Mouse (Mus musculus) adrenal gland, postnatal 25 days (tissue): Measurements from ENCODE around the gene 9130019O22Rik. TPM values are rescaled to one million over a fixed set of nuclear protein-coding genes. Genes with fewer than 3 reads are reported as not detected.
"Not testable (repeated sequence)": the region's sequence is repeated elsewhere in the genome, so short reads cannot be mapped to it uniquely, and the experiment has no call there.

Experiments
- DNase-seq: peaks from one replicate; pipeline ENCODE4 v3.0.0; 2021; ENCODE audit warnings: mixed read lengths
- long read RNA-seq: library from polyadenylated mRNA; stranded (forward); transcript quantifications from one replicate; pipeline ENCODE4 v2.0.0, GENCODE M21; 2021
- total RNA-seq: library from RNA; stranded (reverse); gene quantifications from 2 replicates; pipeline ENCODE4 v1.2.3, GENCODE M21; 2021

The 9130019O22Rik gene
- 5.3 and 5.9 TPM in 2 replicates for total RNA-seq
- long read RNA-seq, partial matches to known transcripts = 0 of 6 reads
- long read RNA-seq, other reads (novel, unspliced or antisense) = 5 of 6 reads

DNA sequence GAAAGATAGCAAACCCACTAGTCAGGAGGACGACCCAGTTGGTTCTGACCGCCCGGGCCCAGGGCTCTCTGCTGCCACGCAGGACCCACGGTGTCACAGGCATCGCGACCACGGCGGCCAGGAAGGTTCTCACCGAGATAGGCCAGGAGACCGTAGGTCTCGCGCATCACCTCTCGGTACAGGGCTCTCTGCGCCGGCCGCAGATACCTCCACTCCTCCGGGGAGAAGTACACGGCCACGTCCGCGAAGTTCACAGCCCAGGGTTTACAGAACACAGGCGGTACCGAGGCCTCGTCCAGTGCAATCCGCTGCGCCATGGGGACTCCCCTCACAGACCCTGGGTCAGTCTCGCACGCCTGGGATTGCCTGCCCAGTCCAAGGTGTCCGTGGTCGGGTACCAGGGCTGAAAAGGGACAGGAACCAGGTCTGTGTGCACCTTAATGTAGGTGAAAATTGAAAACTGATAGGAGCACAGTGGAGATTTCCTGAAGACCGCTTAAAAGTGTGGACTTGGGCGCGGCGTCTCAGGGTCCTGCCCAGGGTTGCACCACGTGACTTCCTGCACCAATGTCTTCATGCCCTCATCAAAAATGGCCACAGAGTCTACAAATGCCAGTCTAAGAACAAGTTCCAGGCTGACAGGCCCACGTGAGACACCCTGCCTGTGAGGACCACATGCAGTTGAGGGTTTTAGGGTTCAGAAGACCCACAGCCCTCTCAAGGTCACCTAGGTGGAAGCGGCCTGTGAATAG lies at the start of gene 9130019O22Rik:
TSS of gene 9130019O22Rik (minus strand) at position 526 of the 752 bp plus-strand sequence.
- peak; percentile 82 for DNase-seq

- DNase-seq = no peak
Measured at GRCm38 (mm10) chr7:127435206-127435605, 48.2 kb upstream of the 9130019O22Rik start.

DNA sequence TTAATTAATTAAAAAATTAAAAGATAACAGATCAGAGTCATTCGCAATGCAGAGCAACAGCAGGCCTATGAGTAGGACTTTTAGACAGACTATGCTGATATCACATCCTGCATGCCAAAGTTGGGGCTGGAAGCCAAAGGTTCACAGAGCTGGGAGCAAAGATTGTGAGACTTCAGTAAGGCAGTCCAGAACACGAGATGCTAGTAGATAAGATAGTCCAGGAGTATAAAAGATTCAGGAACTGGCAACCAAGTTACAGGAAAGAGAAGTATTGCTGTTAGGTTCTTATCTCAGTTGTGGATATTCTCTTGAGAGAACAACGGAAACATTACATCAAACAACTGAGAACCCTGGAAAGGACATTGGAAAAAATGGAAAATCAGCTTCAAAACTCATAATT lies 39.4 kb upstream of the 9130019O22Rik start:
- DNase-seq = no peak

- DNase-seq = no peak
Measured at GRCm38 (mm10) chr7:127425911-127426310, 38.9 kb upstream of the 9130019O22Rik start.

GRCm38 (mm10) chr7:127425291-127425690 lies 38.3 kb upstream of the 9130019O22Rik start:
- no peak for DNase-seq

- DNase-seq = peak; percentile 19
Measured at GRCm38 (mm10) chr7:127422247-127422646, 35.3 kb upstream of the 9130019O22Rik start.

DNA sequence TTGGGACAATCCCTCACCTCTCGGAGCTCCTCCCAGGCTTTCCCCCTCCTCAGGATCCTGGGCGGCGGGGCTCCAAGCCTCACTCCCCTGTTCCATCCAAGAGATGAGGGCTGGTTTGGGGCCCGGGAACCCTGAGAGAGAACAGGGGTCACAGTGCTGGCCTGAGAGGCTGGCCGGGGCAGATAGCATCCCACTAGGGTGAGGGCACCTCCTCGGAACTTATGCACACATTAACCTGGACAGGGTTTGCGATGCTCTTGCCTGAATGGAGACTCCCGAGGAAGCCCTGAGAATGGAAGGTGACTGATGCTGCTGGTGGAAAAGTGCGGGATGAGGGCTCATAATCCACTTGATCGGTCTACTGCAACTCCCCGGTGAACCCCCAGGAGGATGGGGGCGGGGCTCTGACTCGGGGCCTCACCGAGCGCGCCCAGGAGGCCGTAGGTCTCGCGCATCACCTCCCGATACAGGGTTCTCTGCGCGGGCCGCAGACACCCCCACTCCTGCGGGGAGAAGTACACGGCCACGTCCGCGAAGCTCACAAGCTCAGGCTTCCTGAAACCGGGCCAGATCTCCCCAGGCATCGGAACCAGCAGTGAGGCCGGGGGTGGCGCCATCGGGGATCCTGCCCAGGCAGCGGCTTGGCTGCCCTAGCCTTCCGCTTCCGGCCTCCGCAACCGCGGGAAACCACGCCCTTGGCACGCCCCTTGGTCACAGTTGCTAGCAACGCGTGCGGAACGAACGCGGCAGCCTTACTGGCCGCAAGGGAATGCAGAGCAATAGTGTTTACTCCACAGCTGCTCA lies 34.6 kb upstream of the 9130019O22Rik start, which contains the start of gene Zfp688:
TSS of gene Zfp688 (minus strand) at position 681 of the 804 bp plus-strand sequence.
- DNase-seq = peak; percentile 97

- DNase-seq = no peak
Measured at GRCm38 (mm10) chr7:127411418-127411817, 24.5 kb upstream of the 9130019O22Rik start.

DNA sequence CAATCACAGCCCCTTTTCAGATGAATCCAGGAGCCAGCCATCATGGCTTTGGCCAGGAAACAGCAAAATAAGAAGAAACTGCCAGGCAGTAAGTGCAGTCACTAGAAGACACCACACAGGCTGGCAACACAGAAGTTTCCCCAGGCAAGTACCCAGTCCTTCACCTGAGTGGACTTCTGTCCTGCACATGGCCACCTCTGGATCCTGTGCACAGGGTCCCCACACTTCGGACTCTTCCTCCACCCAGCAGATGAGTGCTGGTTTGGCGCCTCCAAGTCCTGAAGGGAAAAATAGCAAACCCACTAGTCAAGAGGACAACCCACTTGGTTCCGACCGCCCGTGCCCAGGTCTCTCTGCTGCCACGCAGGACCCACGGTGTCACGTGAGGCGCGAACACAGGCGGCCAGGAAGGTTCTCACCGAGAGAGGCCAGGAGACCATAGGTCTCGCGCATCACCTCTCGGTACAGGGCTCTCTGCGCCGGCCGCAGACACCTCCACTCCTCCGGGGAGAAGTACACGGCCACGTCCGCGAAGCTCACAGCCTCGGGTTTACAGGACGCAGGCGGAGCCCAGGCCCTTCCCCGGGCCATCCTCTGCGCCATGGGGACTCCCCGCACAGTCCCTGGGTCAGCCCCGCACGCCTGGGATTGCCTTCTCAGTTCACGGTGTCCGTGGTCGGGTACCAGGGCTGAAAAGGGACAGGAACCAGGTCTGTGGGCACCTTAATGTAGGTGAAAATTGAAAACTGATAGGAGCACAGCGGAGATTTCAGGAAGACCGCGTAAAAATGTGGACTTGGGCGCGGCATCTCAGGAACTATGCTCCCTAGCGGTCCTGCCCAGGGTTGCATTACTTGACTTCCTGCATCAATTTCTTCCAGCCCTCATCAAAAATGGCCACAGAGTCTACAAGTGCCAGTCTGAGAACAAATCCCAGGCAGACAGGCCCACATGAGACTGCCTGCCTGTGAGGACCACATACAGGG lies 19.3 kb upstream of the 9130019O22Rik start, which contains the start of gene Zfp764:
TSS of gene Zfp764 (minus strand) at position 821 of the 986 bp plus-strand sequence.
- peak; percentile 79 for DNase-seq

GRCm38 (mm10) chr7:127404101-127404500 lies 17.1 kb upstream of the 9130019O22Rik start:
- DNase-seq = not testable (repeated sequence)

- DNase-seq = no peak
Measured at GRCm38 (mm10) chr7:127402980-127403379, 16.0 kb upstream of the 9130019O22Rik start.

DNA sequence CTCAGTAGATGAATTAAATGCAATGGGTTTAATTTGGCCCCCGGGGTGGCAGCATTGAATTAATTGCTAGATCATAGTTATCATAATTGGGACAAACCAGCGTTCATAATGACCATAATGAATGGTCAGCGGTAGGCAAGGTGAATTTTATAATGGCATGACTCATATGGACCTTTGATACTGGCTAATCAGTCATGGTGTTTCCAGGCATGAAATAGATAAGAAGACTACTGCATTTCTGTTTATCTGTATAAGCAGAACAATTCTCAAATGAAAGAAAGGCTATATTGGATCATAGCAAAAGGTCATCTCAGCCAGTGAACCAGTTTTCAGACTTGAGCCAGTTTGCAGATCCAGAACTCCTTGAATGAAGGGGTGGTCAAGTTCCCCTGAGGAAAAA lies 13.4 kb upstream of the 9130019O22Rik start:
- no peak for DNase-seq

- no peak for DNase-seq
Measured at GRCm38 (mm10) chr7:127393944-127394333, 7.0 kb upstream of the 9130019O22Rik start.

- peak; percentile 93 for DNase-seq
Measured at GRCm38 (mm10) chr7:127393157-127393943, 6.4 kb upstream of the 9130019O22Rik start, which contains the start of gene E430018J23Rik. E430018J23Rik (minus strand) TSS chr7:127393629.

DNA sequence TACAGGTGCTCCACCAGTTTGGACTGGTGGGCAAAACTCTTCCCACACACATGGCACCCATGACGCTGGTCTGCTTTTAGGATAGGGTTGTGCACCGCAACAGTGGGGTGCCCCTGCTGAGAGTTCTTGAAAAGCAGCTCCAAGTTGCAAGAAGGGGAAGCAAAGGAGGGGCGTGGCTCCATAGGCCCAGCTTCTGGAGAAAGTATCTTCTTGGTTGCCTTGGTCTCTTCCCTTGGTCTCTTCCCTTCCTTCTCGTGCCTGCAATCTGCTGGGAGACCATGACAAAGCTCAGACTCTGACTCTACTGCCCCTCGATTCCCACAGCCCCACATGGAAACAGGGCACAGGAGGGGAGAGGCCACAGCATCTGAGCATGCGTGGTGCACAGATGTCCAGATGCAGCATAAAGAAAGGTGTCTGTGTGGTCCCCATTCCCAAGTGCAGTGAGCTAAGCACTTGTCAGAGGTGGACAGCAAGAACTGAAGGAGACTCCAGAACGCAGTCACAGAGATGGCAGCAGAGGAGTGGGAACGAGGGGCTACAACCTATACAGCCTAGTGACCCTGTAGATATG lies 5.4 kb upstream of the 9130019O22Rik start:
- no peak for DNase-seq

GRCm38 (mm10) chr7:127391538-127391937 lies 4.6 kb upstream of the 9130019O22Rik start:
- DNase-seq = no peak

DNA sequence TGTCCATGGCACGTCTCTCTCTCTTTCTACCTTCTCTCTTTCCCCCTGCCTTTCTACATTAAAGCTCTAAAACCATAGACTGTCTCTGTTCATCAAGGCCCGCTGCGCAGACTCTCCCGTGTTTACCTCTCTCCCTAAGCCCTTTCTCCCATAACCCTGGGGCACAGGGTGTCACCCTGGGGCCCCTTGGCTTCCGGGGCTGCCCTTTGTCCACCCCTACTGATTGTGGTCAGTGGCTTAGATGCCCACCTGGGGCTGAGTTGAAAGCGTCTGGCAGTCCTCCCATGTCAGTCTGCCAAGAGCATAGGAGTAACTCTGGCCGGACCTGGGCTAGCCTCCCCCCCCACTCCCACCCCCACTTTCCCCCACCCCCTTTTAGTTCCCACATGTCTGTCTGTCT lies 3.3 kb upstream of the 9130019O22Rik start:
- no peak for DNase-seq

GRCm38 (mm10) chr7:127388201-127388600 lies 1.2 kb upstream of the 9130019O22Rik start:
- DNase-seq = not testable (repeated sequence)

DNA sequence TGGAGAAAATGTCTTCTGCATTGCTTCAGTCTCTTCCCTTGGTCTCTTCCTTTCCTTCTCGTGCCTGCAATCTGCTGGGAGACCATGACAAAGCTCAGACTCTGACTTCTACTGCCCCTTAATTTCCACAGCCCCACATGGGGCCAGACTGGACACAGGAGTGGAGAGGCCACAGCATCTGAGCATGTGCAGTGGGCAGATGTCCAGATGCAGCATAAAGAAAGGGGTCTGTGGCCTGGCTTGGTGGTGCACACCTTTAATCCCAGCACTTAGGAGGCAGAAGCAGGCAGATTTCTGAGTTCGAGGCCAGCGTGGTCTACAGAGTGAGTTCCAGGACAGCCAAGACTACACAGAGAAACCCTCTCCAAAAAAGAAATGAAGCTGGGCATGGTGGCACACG lies 1.4 kb downstream of the 9130019O22Rik start:
- DNase-seq = not testable (repeated sequence)

DNA sequence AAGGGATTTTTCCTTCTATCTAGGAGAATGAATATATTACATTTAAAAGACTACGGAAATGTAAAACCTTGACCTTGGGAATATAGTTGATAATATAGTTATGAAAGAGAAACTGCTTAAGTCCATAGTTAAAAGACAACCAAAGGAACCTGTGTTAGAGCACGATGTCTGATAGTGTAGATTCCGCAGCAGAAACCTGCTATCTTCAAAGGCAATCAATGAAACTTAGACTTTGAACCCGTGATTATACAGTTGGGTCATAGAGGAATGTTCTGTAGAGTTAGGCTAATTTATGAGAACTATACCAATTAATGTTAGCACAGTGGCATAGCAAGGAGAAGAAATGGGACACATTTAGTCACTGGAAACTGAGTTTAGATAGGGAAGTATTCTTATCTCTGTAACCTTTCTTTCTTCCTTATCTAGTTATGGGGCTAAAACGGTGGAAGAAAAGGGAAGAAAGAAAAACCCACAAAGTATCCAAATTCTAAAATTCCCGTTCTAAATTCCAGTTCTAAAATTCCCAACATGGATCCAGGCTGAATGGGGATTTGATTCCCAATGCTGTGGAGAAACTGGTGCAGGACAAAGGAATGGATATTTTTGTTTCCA lies 8.6 kb downstream of the 9130019O22Rik start:
- no peak for DNase-seq
